Mouse (Mus musculus) left cerebral cortex, postnatal 36 days (tissue): Measurements from ENCODE around the gene Krtap5-5. TPM values are rescaled to one million over a fixed set of nuclear protein-coding genes. Genes with fewer than 3 reads are reported as not detected.

ENCODE experiments used
- total RNA-seq, 2 experiments: library from RNA; stranded (reverse); gene quantifications; 2 replicates each; pipeline ENCODE4 v1.2.3; 2021

The Krtap5-5 gene
- total RNA-seq, 2 experiments from 2014 or later, result not detected

Other genes with a start within 250 kb of the Krtap5-5 start
- 10 to 100 TPM; 34.6 to 37.5 TPM for gene Mob2, start 168.9 kb downstream of the Krtap5-5 start, total RNA-seq
- 100 to 1,000 TPM; 151 to 163 TPM for gene Dusp8, start 134.1 kb downstream of the Krtap5-5 start, total RNA-seq
- gene Gm45618, start 109.2 kb downstream of the Krtap5-5 start, total RNA-seq, result not detected
- not detected for gene Gm39115, start 93.9 kb downstream of the Krtap5-5 start, total RNA-seq
- not detected for gene Gm45337, start 85.4 kb downstream of the Krtap5-5 start, total RNA-seq
- not detected for gene Gm29735, start 72.9 kb downstream of the Krtap5-5 start, total RNA-seq
- gene Gm4553, start 64.2 kb downstream of the Krtap5-5 start, total RNA-seq, result not detected
- not detected for gene Krtap5-2, start 54.0 kb downstream of the Krtap5-5 start, total RNA-seq
- not detected for gene Gm10153, start 39.6 kb downstream of the Krtap5-5 start, total RNA-seq
- gene Krtap5-3, start 28.6 kb downstream of the Krtap5-5 start, total RNA-seq, result not detected
- not detected for gene Gm7579, start 18.1 kb downstream of the Krtap5-5 start, total RNA-seq
- not detected for gene Gm40460, start 11.1 kb upstream of the Krtap5-5 start, total RNA-seq
- gene Gm2431, start 28.4 kb upstream of the Krtap5-5 start, total RNA-seq, result not detected
- not detected for gene Gm4559, start 44.4 kb upstream of the Krtap5-5 start, total RNA-seq
- not detected for gene Krtap5-1, start 67.1 kb upstream of the Krtap5-5 start, total RNA-seq
- not detected for gene Krtap5-4, start 73.6 kb upstream of the Krtap5-5 start, total RNA-seq
- gene Ifitm10, start 143.8 kb upstream of the Krtap5-5 start, total RNA-seq, result 10 to 100 TPM; 30.8 to 33.4 TPM
- 1 to 10 TPM in 1 of 2 experiments, not detected in 1; 4.6 TPM for gene Gm49369, start 152.7 kb upstream of the Krtap5-5 start, total RNA-seq
- 100 to 1,000 TPM; 297 to 348 TPM for gene Ctsd, start 158.1 kb upstream of the Krtap5-5 start, total RNA-seq
- not detected for gene Syt8, start 204.9 kb upstream of the Krtap5-5 start, total RNA-seq
- under 1 TPM in 1 of 2 experiments, not detected in 1; 0.69 TPM for gene Tnni2, start 211.8 kb upstream of the Krtap5-5 start, total RNA-seq
- 1 to 10 TPM; 8.1 to 8.7 TPM for gene Lsp1, start 230.8 kb upstream of the Krtap5-5 start, total RNA-seq